Mouse (Mus musculus): ENCODE results near the gene Fcho1.

Gene Fcho1

DNA sequence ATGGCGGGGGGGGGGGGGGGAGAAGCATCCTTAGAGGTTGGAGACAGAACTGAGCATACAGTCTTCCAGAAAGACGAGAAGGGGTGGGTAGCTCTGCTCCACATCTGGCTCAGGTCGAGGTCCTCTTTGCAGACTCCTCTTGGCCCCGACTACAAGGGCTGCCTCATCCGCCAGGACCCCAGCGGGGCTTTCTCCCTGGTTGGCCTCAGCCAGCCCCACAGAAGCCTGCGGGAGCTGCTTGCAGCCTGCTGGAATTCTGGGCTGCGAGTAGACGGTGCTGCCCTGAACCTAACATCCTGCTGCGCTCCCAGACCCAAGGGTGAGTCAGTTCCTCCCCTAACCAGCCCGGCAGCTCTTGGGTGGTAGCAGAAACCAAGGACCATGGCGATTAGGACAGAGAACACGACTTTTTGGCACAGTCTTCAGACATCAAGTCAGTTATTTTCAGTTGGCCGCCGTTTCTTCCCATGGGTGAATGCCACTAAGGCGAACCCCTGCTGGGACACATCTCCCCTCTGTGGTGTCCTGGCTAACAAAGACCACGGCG, 44.1 kb downstream of the Fcho1 start:
- no peak for DNase-seq (ENCODE audit: low spot score)

DNA sequence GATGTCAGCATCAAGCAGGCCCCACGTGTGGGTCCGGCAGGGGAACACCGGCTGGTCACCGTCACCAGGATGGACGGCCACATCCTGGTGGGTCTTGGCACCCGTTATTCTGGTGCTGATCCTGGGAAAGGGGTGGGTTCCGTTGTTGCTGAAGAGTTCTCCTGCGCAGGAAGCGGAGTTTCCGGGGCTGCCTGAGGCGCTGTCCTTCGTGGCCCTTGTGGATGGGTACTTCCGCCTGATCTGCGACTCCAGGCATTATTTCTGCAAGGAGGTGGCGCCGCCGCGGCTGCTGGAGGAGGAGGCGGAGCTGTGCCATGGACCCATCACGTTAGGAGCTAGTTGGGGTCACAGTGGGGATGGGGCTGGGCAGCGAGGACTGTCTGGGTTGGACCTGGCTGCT, 45.0 kb downstream of the Fcho1 start:
- DNase-seq (ENCODE audit: low spot score): no peak

DNA sequence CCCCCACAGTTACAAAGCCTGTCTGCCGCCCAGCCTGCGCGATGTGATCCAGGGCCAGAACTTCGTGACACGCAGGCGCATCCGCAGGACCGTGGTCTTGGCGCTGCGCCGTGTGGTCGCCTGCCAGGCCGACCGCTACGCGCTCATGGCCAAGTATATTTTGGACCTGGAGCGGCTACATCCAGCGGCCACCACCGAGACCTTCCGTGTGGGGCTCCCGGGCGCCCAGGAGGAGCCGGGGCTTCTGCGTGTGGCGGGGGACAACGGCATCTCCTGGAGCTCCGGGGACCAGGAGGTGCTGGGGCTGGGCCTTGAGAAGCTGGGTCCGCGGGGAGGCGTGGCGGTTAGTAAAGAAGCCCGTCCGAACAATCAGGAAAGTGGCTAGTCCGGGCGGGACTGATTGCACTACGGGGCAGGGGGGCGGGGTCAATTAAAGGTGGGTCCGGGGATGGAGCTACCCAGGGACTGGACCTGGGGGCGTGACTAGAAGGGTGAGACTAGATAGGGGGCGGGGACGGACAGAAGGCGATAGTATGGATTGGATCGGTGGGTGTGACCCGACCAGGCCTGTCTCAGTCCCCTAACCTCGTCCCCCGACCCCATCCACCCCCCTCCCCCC, 45.9 kb downstream of the Fcho1 start:
- no peak for DNase-seq (ENCODE audit: low spot score)

DNA sequence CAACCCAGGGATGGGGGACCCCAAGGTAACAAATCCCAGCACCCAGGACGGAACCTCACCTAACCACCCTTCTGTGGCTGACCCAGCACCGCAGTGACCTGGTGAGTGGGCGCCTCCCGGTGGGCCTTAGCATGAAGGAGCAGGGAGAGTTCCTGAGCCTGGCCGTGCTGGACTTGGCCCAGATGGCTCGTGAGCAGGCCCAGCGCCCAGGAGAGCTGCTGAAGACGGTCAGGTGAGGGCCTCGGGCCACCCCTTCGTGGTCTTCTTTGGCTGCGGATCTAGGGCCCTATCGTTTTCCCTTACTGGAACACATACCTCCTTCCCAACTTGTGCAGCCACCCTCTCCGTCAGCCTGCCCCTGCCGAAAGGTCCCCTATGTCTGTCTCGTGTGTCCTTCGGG, 46.4 kb downstream of the Fcho1 start:
- DNase-seq (ENCODE audit: low spot score): no peak

DNA sequence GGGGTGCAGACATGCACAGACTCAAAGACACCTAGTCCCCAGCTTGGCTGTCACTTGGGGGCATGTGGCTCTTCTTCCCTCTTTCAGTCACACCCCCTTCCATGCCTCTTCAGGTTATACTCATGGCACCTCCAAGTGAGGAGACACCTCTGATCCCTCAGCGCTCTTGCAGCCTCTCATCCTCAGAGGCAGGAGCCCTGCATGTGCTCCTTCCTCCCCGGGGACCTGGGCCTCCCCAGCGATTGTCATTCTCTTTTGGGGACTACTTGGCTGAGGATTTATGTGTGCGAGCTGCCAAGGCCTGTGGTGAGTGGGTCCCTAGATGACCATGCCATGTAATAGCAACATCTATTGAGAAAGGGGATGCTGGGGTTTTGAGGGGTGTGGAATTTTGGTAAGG, 47.3 kb downstream of the Fcho1 start:
- DNase-seq (ENCODE audit: low spot score): no peak

DNA sequence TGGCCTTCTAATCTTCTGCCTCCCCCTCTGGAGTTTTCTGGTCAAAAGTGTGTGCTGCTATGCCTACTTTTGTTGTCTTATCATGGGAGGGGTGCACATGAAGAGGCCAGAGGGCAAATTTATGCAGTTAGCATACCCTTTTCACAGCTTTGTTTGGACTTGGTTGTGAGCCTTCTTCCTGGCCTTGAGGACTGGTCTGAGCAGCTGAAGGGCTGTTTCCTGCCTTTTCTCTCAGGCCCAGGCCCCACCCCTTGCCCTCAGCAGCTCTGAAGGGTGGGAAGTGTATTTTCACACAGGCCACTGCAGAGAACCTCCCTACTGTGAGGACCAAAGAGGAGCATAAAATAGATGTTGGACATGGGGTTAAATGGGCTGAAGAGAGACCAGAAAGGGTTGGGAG, 48.0 kb downstream of the Fcho1 start:
- no peak for DNase-seq (ENCODE audit: low spot score)

DNA sequence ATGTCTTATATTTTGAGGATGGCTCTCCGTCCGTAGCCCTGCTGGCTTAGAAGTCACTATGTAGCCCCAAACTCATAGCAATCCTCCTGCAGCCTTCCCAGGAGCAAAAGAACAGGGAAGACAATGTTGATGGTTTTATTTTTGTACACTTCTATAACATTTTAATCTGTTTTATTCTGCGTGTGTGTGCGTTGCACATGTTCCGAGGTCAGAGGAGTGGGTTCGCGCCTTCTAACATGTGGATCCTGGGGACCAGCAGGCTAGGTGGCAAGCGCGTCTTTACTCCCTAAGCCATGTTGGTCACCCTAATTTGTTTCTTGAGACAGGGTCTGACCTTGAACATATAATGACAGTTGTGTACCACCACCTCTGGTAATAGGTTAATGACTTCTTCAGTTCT, 48.7 kb downstream of the Fcho1 start:
- DNase-seq (ENCODE audit: low spot score): no peak

DNA sequence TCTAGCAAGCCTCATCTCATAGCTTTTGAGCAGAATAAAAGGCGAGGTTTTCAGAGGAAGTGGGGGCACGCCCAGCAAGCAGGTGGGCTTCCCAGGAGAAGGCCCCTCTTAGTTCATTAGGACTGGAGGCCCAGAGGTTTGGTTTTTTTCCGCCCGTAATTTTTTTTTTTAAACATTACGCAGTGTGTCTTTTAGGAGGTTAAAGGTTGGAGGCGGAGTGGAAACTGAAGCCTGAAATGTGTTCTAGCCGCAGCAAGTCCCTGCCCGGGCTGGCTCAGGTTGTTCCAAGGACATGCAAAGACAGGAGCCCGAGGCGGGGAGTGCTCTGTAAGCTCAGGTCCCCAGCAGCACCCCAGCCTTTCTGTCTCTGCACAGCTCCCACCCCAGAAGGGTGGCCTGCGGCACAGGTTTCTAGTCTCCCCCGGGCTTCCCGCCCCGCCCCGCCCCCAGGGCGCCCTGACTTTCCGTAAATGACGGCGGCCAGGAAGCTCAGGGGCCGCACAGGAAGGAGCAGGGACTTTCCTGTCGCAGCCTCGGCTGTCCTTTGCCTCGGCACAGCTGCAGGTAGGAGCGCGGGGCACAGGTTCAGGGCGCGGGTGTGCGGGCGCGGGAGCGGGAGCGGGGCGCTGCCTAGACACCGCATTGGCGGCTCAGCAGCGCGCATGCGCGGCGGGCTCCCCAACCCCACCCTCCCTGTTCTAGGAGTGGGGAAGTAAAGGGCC, 49.3 kb downstream of the Fcho1 start, which contains the start of gene Jak3:
TSS of gene Jak3 (plus strand) at position 277 of the 722 bp plus-strand sequence.
- DNase-seq (ENCODE audit: low spot score): peak; percentile 66

DNA sequence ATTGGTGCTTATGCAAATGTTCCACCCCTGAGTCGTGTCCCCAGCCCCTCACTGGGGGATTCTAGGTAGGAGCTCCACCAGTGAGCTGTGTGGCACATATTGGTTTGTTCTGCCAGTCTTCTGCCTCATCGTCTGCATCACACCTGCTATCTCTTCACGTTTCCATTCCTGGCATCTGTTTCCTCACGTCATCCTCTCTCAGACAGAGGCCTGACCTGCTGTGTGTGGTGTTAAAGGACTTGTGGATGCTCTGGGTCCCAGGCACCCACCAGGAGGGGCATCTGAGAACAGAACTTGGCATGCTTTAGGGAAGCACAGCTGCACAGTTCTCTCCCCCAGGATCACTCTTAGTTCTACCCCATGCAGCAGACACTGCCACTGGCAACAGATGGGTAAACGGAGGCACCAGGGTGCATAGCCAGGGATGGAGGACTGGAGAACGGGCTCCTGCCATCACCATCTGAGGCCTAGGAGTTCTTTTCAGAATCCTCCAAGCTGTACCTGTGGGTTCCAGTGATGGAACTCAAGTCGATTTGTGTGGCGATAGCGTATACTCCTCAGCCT, 50.0 kb downstream of the Fcho1 start:
- DNase-seq (ENCODE audit: low spot score): no peak

DNA sequence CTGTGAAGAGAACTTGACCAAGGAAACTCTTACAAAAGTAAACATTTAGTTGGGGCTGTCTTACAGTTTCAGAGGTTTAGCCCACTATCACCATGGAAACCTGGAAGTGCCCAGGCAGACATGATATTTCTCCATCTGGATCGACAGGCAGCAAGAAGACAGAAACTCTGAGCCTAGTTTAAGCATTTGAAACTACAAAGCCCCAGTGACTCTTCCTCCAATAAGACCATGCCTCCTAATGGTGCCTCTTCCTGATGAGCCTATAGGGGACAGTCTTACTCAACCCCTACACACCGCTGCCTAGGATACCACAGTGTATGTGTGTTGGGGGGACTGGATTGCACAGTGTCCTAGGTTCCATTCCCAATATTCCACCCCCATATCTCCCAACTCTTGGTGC, 51.4 kb downstream of the Fcho1 start:
- no peak for DNase-seq (ENCODE audit: low spot score)

DNA sequence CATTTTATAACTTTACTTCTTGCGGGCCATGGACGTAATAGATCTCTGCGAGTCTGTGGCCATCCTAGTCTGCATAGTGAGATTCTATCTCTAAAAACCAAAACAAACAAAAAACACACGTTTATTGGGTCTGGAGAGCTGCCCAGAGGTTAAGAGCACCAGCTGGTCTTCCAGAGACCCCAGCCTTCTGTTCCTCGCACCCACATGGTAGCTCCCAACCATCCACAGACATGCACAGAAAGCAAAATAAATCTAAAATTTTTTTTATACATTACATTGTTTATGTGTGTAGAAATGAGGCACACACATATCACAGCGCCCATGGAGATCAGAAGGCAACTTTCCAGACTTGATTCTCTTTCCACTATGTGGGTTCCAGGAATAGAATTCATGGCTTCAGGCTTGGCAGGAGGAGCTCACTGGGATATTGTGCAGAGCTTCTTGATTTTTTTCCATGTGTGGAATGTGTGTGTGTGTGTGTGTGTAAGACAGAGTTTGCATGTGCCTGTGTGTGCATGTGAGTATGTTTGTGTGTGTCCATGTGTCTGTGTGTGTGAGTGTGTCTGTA, 53.3 kb downstream of the Fcho1 start:
- no peak for DNase-seq (ENCODE audit: low spot score)

DNA sequence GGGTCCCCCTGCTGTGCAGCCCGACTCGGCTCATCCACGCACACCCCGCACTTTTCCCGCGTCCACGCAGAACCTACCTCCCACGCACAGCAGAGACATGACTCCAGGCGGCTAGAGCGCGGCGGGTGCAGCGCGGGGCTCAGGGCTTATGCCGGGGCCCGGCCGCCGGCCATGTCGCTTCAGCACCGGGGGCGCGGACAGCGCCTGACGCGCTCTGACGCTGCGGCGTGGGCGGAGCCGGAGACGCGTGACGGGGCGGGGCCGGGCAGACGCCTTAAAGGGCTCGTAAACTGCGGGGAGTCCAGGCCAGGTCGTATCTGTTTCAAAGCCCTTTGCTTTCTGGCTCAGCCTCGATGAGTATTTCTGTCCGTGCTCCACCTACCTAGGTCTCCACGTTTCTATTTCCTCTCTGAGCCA, 54.0 kb downstream of the Fcho1 start, which contains the start of gene Unc13a:
TSS of gene Unc13a (minus strand) at position 209 of the 417 bp plus-strand sequence.
- peak; percentile 79 for DNase-seq (ENCODE audit: low spot score)

DNA sequence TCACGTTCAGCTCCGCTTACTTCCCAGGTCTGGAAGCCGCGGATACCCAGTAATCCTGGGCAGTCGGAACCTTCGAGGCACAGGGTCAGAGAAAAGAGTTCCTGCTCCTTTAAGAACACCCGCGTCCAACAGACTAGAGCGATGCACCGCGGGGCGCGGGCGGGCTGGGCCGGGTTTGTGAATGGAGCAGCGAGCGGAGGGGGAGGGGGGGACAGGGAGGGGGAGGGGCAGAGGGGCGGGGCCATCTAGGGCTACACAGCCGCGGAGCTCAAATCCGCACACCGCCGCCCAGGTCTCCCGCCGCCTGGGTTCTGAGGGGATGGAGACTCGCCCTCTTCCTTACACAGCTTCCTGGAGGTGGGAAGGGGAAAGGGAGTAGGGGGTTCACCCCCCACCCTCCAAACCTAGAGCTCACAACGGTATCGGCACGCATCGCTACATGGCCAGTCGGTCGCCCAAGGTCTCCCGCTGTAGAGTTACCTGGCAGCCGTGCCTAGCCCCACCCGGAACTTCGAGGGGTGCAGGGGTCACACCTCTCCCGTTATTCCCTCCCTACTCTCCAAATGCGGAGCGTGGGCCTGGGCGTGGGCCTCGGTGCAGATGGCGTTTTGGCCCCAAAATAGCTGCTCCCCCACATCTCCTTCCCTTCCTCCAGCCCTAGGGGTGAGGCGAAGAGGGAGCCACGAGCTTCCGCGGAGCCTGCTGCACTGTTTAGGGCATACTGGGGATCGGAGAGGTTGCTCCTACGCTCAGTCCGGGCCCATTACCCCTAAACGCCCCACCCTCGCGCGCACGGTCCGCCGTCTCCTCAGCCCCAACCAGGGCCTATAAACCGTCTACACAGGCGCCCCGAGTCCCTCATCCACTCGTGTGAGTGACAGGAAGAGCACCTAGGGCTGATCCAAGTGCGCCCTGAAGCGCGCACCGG, 54.6 kb downstream of the Fcho1 start:
- DNase-seq (ENCODE audit: low spot score): no peak

DNA sequence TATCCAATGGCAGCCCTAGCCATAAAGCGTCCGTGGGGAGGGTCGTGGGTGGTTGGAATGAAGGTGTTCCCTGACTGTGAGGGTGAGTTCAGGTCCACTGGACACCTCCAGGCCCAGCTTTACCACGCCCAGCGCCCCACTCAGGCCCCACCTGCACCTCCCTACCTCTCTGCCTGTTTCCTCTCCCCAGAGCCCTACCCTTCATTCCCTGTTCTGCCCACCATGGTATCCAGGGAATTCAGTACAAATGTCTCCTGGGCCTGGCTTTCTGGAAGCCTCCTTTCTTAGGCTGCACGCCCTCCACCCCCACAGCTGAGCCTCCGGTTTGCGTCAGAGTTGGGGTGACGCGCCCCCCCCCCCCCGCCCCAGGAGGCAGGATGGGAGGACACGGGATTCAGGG, 55.3 kb downstream of the Fcho1 start:
- DNase-seq (ENCODE audit: low spot score): no peak

DNA sequence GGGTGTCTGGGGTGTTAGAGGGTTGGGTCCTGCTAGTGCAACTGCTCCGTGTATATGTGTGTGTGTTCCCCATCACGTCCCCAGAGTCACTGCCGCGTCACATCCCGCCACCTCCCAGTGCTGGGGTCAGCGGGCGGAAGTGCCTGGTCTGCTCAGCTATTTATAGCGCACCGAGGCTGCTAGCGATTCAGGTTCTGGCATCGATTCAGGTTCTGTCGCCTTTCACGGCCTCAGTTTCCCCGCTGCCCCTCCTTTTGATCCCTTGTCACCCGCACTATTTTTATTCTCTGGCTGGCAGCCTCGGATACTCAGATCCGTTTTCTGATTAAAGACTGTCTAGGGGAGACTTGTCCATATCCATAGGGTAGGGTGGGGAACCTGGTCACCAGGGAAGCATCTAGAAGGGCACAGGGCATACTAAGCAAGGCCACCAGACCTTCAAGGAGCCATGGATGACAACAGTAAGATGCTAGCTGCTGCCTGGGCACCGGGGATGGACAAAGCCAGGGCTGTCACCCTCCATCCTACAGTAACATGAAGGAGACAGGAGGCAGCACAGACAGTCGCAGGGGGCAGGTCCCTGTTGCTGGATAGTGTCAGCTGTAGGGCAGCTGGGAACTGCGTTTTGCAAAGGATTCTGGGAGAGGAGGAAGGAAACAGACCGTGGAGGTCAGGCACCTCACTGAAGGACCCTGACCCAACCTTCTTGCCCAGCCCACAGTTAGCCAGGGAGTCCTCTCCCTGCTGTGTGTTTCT, 57.1 kb downstream of the Fcho1 start:
- DNase-seq (ENCODE audit: low spot score): no peak

DNA sequence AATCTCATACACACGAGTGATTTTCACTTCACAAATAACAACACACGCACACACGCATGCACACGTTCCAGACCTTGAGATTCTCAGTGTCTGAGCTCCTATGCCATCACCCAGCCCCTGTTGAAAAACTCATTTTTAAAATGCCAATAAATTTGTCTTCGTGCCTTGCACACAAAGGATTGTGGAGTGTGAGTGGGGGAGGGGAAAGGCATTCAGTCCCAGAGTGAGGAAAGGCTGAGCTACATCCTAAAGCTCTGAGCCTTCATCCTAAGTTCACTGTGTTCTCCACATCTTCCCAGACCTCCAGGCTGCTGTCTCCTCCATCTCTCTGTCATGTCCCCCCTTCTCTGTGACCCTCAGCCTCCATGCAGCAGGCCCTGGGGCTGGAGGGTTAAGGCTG, 58.3 kb downstream of the Fcho1 start:
- DNase-seq (ENCODE audit: low spot score): no peak

DNA sequence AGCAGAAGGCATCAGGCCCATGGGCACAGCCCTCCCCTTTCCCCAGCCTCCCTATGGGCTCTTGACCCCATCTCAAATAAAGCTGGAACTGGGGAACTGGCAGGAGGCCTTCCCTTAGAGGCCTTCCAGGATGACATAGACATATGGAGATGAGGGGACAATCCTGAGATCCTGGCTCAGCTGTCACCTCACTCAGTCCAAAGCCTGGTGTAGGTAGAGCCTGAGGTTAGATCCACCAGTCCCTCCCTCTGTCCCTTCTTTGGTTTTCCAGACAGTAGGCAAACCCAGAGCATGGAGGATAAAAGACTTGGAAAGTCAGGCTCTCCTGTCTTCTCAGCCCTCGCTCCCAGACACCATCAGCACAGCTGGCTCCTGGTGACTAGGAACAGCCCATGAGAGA, 58.7 kb downstream of the Fcho1 start:
- no peak for DNase-seq (ENCODE audit: low spot score)

DNA sequence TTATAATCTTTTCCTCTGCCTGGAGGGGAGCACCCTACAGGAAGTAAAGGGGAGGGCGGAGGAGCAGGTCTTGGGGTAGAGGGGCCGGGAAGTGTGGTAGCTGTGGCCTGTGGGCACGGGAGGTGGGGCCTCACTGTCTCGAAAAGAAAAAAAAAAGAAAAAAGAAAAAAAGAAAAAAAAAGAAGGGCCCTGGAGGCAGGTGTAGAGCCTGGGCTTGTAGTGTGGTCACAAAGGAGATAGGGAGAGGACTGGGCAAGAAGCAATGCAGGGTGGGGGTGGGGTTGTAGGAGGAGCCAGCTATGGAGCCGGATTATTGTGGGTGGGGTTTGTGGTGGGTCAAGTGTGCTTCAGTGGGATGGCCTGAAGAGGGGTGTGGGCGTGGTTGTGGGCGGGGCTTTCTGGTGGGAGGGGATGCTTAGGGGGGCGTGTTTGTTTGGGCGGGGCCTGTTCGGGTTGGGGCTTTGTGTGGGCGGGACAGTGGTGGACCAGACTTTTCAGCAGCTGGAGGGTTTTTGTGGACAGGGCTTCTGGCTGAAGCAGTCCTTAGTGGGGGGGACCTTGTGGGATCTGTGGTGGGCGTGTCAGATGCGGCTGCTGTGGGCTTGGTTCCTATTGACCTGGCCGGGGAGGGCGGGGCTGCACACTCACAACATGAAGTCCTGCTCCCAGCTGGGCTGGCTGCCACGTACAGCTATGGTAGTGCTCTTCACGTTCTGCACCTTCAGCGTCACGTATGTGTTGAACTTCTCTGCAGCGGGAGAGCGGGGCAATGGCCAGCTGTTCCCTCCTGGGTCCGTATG, 60.0 kb downstream of the Fcho1 start:
- peak; percentile 58 for DNase-seq (ENCODE audit: low spot score)

DNA sequence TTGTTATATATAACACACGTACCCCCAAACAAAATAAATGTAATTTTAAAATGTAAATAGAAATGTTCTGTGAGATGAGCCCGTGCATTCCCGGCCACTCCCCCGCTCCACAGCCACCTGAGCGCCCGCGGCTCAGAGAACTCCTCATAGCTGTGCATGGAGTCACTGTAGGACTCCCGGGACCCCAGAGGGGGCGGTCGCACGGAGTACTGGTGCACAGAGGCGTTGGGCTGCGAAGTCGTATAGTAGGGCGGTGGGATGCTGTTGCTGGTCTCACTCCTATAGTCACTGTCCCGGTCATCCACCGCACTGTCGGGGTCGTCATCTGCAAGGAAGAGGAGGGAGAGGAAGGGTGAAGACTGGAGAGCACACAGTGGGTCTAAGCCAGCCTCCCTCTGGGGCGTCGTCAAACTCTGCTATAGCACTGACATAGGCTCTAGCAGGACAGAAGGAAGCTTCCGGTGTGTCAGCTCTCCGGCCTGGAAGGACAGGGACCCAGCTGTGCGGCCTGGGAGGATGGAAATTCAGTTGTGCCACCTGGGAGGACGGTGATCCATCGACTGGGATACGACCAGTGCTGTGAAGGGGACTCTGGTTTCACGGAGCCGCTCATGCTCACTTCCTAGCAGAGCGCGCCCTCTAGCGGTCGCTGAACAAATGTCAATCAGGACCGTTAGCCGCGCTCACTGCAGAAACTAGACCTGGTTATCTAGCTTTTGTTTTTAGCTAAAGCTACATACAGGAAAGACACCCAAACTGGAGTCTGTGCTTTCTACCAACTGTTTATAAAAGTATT, 65.0 kb downstream of the Fcho1 start:
- DNase-seq (ENCODE audit: low spot score): peak; percentile 84

Measured in c-Kit-positive CD71-positive TER-119-positive erythroid progenitor cells, embryonic 14.5 days (primary cell).